Mouse (Mus musculus) small intestine, adult 2 months (tissue): ENCODE measurements around the gene Prrt4. TPM values are rescaled to one million over a fixed set of nuclear protein-coding genes. Genes with fewer than 3 reads are reported as not detected.

Experiments used
- H3K27ac ChIP-seq: fragments of 200-500 bp; 2 replicates; pipeline ENCODE4 v1.5.1; 2012; ENCODE audit warnings: low read depth, low read length, control low read depth, inconsistent platforms; ENCODE audit not compliant: insufficient read depth
- H3K27me3 ChIP-seq: fragments of 200-500 bp; 2 replicates; pipeline ENCODE4 v1.6.1; 2012; ENCODE audit warnings: mild to moderate bottlenecking, moderate library complexity, low read length, inconsistent platforms; ENCODE audit not compliant: control insufficient read depth, insufficient read depth
- H3K36me3 ChIP-seq: fragments of 200-500 bp; 2 replicates; pipeline ENCODE4 v1.6.1; 2012; ENCODE audit warnings: mild to moderate bottlenecking, low read length, control low read depth, inconsistent platforms; ENCODE audit not compliant: control insufficient read depth, insufficient read depth
- H3K4me1 ChIP-seq: fragments of 200-500 bp; 2 replicates; pipeline ENCODE4 v1.6.1; 2012; ENCODE audit warnings: low read length, inconsistent platforms, mixed read lengths; ENCODE audit not compliant: control insufficient read depth, insufficient read depth, insufficient read length
- H3K4me3 ChIP-seq: fragments of 200-500 bp; 2 replicates; pipeline ENCODE4 v1.5.1; 2012; ENCODE audit warnings: low read depth, mild to moderate bottlenecking, control low read depth, inconsistent platforms, low read length, moderate library complexity
- CTCF ChIP-seq: fragments of 200-500 bp; IDR thresholded peaks from 2 replicates; pipeline ENCODE4 v1.5.1; 2012; ENCODE audit warnings: low read depth, mild to moderate bottlenecking, control low read depth, inconsistent platforms, low read length, moderate library complexity, mixed read lengths; ENCODE audit not compliant: insufficient replicate concordance, insufficient read length; ENCODE audit errors: extremely low read depth
- POLR2A ChIP-seq: fragments of 200-500 bp; IDR thresholded peaks from 2 replicates; pipeline ENCODE4 v1.6.1; 2012; ENCODE audit warnings: low read depth, mild to moderate bottlenecking, control low read depth, inconsistent platforms, low read length, moderate library complexity
- WGBS: fragments of 180-500 bp; shearing (Covaris S2); methylation state at CpG from one replicate; pipeline ENCODE4 v1.1.7; 2018; 5-methylcytosine and 5-hydroxymethylcytosine counted together
- polyA plus RNA-seq: library from polyadenylated mRNA; depleted of rRNA; stranded (reverse); fragments of >200 nt; gene quantifications from 2 replicates; pipeline ENCODE4 v1.2.3, GENCODE M21; 2012

The Prrt4 gene
- polyA plus RNA-seq, 1 experiment: 0.22 TPM

DNA sequence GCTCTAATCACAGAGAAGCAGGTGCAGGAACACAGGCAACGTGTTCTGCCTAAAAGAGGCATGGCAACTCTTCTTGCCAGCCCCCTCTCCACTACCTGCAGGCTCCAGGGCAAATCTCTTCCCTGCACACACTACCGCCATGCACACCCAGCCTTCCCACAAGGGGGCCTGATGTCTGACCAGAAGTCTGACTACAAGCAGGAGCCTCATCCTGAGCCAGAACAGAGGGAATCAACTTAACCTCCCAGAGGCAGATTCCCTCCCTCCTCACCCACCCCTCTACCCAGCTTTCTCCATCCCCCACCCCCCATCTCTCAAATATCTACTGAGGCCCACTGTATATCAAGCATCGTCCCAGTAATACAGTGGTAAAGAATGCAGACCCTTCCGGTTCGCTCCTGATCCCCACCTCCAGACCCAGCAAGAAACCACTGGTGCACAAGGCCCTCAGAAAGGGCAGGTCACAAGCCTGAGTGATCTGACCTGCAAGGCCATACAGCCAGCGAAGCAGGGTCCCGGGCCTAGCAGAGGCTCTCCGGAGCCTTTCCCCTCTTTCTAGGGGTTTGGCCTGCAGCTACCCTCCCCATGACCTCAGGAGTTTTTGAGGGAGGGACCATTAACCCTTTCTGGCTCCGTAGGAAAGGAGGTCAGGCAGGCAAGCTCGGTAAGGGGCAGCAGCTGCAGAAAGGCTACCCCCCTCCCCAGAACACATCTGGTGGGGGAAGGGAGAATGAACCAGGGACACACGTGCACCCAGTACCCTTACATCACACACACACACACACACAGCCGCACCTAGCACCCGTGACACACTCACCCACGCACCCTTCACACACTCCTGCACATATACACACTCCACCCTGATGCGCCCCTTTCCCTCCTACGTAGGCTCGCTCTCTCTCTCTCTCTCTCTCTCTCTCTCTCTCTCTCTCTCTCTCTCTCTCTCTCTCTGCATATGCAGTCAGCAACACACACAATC, 1.2 kb downstream of the Prrt4 start:
- WGBS: 59% methylated on average over 17 of the region's 17 CpGs
- Histone ChIP-seq H3K4me3 (no peak overlapping the region), H3K27me3 (peaks cover 23% of the 10 kb centered on the region), H3K36me3 (no peaks in the 10 kb centered on the region), H3K4me1 (peaks cover 3% of the 10 kb centered on the region), H3K27ac (no peak overlapping the region)
- TF ChIP-seq CTCF: no peak
- TF ChIP-seq POLR2A: no peak

DNA sequence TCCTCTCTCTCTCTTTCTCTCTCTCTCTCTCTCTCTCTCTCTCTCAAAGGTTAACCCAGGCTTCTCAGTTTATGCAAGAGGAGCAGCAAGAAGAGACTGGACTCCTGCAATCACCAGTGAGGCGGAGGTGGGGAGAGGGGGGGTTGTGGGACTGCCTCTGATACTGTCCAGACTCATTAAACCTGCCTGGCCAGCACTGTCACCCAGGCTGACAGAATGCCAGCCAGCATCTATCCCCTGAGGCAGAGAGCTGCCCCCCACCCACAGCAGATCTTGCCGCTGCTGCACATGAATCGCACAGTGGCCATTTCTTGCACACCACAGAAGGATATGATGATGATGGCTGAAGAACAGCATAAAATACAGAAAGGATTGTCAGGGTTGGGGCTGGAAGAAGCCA, 4.3 kb downstream of the Prrt4 start:
- Histone ChIP-seq H3K36me3 (no peaks in the 10 kb centered on the region), H3K4me1 (peaks cover 7% of the 10 kb centered on the region), H3K4me3 (no peak overlapping the region), H3K27ac (no peak overlapping the region), H3K27me3 (peaks cover 22% of the 10 kb centered on the region)
- TF ChIP-seq CTCF: no peak
- TF ChIP-seq POLR2A: no peak
- WGBS: 86% methylated on average over 3 of the region's 3 CpGs

DNA sequence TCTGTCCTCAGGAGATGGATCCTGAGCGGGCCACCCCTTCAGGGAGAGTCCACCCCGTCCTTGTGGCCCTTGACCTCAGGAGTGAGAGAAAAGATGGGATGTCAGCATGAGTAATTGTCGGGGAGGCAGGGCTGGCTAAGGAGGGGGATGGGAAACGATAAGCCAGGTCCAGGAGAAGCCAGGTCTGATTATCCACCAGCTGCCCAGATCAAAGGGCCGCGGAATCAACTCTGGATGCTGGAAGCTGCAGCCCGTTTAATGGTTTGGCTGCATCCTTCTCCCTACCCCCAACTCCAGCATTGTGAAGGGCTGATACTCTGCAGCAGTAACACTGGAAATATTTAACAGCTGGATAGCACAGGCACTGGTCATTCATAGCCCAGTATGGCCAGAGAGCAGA, 5.0 kb downstream of the Prrt4 start:
- peaks cover 21% of the 10 kb centered on the region for H3K27me3 ChIP-seq
- WGBS: 31% methylated on average over 7 of the region's 7 CpGs
- H3K36me3 ChIP-seq: no peaks in the 10 kb centered on the region
- TF ChIP-seq POLR2A (no peak), CTCF (no peak)
- H3K4me1 ChIP-seq: peaks cover 6% of the 10 kb centered on the region
- H3K4me3 ChIP-seq: no peak overlapping the region
- H3K27ac ChIP-seq: no peak overlapping the region

DNA sequence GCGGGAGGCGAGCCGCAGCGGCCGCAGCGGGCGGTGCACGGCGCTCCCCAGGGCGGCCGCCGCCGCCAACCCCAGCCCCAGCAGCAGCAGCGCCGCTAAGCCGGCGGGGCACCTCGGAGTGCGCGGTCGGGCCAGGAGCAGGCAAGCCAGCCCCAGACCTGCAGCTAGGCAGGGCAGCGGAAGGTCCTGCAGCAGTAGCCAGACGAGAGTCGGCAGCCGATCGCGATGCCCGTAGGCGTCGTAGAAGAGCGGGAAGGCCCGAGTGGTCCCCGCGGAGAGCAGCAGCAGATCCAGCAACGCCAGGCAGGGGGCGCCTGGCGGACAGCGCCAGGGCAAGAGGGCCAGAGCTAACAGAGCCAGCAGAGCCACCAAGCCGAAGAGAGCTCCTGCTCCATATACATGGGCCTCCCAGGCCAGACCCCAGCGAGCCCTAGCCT, 8.4 kb downstream of the Prrt4 start:
- H3K4me3 ChIP-seq: peak overlapping the region; percentile 70
- H3K27me3 ChIP-seq: peaks cover 16% of the 10 kb centered on the region
- no peak overlapping the region for H3K27ac ChIP-seq
- peaks cover 4% of the 10 kb centered on the region for H3K4me1 ChIP-seq
- TF ChIP-seq POLR2A (no peak), CTCF (peak; percentile 80)
- WGBS: 1% methylated on average over 40 of the region's 40 CpGs
- H3K36me3 ChIP-seq: no peaks in the 10 kb centered on the region

DNA sequence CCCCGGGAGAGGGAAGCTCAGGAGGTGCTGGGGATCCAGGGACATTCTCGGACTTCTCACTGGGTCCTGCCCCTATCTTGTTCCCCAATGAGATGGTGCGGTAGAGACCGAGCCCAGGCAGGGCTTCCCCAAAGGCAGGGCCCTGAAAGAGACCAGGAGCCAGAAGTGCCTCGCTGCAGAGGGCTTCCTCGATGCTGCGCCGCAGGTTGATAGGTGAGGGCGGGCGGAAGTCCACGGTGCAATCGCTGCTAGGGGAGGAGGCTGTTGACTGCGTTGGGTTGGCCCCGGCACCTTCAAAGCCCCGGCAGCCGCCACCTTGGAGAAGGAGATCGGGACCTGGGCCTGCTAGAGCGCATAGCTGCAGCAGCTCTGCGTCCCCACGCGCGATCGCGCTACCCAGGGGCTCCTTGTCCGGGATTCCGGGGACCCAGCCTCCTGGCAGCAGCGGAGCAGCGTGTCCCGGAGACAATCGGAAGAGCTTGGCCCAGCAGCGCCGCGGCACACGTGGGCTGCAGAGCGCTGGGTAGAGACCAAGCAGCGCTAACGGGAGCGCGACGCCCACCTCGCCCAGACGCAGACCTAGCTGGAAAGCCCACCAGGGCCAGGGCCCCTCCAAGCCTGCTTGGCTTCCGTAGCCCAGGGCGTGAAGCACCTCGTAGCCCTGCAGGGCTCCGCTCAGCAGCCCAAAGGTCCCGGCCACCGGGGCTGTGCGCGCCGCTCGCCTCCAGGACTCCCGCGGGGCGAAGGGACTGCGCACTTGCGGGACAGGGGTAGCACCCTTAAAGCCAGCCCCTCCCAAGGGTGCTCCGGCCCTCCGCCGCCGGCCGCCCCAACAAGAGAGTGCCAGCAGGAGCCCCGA, 9.1 kb downstream of the Prrt4 start:
- WGBS: 2% methylated on average over 63 of the region's 63 CpGs
- Histone ChIP-seq H3K36me3 (no peaks in the 10 kb centered on the region), H3K27me3 (peaks cover 16% of the 10 kb centered on the region), H3K4me1 (peaks cover 4% of the 10 kb centered on the region), H3K27ac (no peak overlapping the region), H3K4me3 (peak overlapping the region; percentile 70)
- no peak for TF ChIP-seq CTCF

DNA sequence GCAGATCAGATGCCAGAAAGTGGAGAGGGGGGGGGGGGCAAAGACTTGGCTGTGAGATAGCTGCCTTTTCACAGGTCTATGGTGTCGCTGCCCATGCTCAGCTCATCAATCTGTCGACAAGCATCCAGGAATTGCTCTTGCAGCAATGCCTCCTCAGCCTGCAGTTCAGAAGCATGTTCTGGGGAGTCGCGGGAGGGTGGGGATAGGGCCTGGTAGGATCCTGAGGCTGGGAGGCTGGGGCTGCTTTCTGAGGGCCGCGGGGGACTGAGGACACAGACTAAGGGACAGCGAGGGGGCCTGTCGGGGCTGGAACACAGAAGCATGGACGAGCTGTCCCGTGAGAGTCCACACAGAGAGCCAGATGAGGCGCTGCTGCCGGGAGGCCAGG, 9.7 kb downstream of the Prrt4 start:
- no peaks in the 10 kb centered on the region for H3K36me3 ChIP-seq
- TF ChIP-seq CTCF: no peak
- no peak for TF ChIP-seq POLR2A
- H3K4me3 ChIP-seq: peak overlapping the region; percentile 70
- 27% methylated on average over 12 of the region's 12 CpGs for WGBS
- peaks cover 4% of the 10 kb centered on the region for H3K4me1 ChIP-seq
- peaks cover 16% of the 10 kb centered on the region for H3K27me3 ChIP-seq
- no peak overlapping the region for H3K27ac ChIP-seq

DNA sequence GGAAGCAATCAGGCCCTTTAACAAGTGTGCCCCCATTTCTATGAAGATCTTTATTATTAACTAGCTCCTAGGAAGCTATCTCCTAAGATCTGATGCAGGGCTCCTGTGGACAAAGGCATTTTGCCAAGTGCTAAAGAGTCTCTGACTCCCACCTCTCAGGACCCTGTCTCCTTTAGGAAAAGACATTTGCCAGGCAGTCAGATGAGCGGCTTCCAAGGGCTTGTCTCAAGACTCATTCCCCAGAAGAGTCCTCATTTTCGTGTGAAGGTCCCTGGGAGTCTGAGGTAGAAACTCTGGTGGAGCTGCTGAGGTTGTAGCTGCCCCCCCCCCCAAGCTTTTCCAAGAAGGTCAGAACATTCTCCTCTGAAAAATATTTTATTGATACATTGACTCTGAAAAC, 10.5 kb downstream of the Prrt4 start:
- H3K27me3 ChIP-seq: peaks cover 10% of the 10 kb centered on the region
- H3K4me1 ChIP-seq: peaks cover 4% of the 10 kb centered on the region
- H3K4me3 ChIP-seq: no peak overlapping the region
- TF ChIP-seq CTCF (no peak), POLR2A (no peak)
- no peak overlapping the region for H3K27ac ChIP-seq
- no peaks in the 10 kb centered on the region for H3K36me3 ChIP-seq
- 75% methylated on average over 2 of the region's 2 CpGs for WGBS
